Mouse (Mus musculus): ENCODE measurements around the gene Gpc5. TPM values are rescaled to one million over a fixed set of nuclear protein-coding genes. Genes with fewer than 3 reads are reported as not detected.

Gene Gpc5
- polyA plus RNA-seq, 1 experiment from 2014 or later, result 1.5 TPM

GRCm38 (mm10) chr14:116494285-116494850 is 1402.4 kb downstream of the Gpc5 start:
- Histone ChIP-seq H3K4me3 (no peak overlapping the region), H3K27me3 (no peaks in the 10 kb centered on the region), H3K4me2 (no peak overlapping the region), H3K9me3 (no peaks in the 10 kb centered on the region), H3K4me1 (no peaks in the 10 kb centered on the region), H3K27ac (no peak overlapping the region), H3K9ac (no peak overlapping the region), H3K36me3 (no peaks in the 10 kb centered on the region)
- WGBS, result 27% methylated on average over 1 of the region's 1 CpGs
- no peak for ATAC-seq (ENCODE audit: insufficient number of reproducible peaks, low FRiP score, low TSS enrichment, low read depth)

GRCm38 (mm10) chr14:116538216-116538615 is 1446.2 kb downstream of the Gpc5 start:
- Histone ChIP-seq H3K4me1 (no peaks in the 10 kb centered on the region), H3K27me3 (no peaks in the 10 kb centered on the region), H3K27ac (no peak overlapping the region), H3K9me3 (no peaks in the 10 kb centered on the region), H3K4me2 (no peak overlapping the region), H3K36me3 (no peaks in the 10 kb centered on the region), H3K9ac (no peak overlapping the region), H3K4me3 (no peak overlapping the region)
- 85% methylated on average over 3 of the region's 3 CpGs for WGBS
- ATAC-seq (ENCODE audit: insufficient number of reproducible peaks, low FRiP score, low TSS enrichment, low read depth), result no peak

DNA sequence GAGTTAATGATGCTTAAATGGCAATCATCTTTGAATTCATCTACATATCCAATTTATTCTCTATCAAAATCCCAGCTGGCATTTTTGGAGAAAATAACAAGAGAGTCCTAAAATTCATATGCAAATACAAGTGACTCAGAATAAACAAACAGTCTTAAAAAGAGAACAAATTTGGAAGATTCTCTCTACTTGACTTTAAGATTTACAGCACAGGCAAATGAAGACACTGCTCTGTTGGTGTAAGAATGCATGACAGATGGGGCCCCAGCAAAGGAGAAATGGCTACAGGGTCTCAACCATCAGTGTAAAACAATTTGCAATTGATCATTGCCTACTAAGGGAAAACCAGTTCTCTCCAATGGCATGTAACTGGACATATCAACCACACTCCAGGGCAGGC is 1451.7 kb downstream of the Gpc5 start:
- Histone ChIP-seq H3K36me3 (no peaks in the 10 kb centered on the region), H3K9ac (no peak overlapping the region), H3K4me2 (no peak overlapping the region), H3K4me1 (no peaks in the 10 kb centered on the region), H3K27me3 (no peaks in the 10 kb centered on the region), H3K9me3 (no peaks in the 10 kb centered on the region), H3K4me3 (no peak overlapping the region), H3K27ac (no peak overlapping the region)
- ATAC-seq (ENCODE audit: insufficient number of reproducible peaks, low FRiP score, low TSS enrichment, low read depth), result no peak

GRCm38 (mm10) chr14:116551401-116551800 is 1459.4 kb downstream of the Gpc5 start:
- no peak overlapping the region for H3K27ac ChIP-seq
- H3K9me3 ChIP-seq, result no peaks in the 10 kb centered on the region
- no peak for ATAC-seq (ENCODE audit: insufficient number of reproducible peaks, low FRiP score, low TSS enrichment, low read depth)
- no peak overlapping the region for H3K4me3 ChIP-seq
- no peak overlapping the region for H3K9ac ChIP-seq
- H3K4me1 ChIP-seq, result no peaks in the 10 kb centered on the region
- no peak overlapping the region for H3K4me2 ChIP-seq
- no peaks in the 10 kb centered on the region for H3K36me3 ChIP-seq
- no peaks in the 10 kb centered on the region for H3K27me3 ChIP-seq
- 66% methylated on average over 5 of the region's 5 CpGs for WGBS

GRCm38 (mm10) chr14:116553316-116553715 is 1461.3 kb downstream of the Gpc5 start:
- H3K4me2 ChIP-seq, result no peak overlapping the region
- no peaks in the 10 kb centered on the region for H3K9me3 ChIP-seq
- H3K4me3 ChIP-seq, result no peak overlapping the region
- H3K27ac ChIP-seq, result no peak overlapping the region
- 61% methylated on average over 7 of the region's 7 CpGs for WGBS
- ATAC-seq (ENCODE audit: insufficient number of reproducible peaks, low FRiP score, low TSS enrichment, low read depth), result no peak
- no peaks in the 10 kb centered on the region for H3K36me3 ChIP-seq
- no peak overlapping the region for H3K9ac ChIP-seq
- no peaks in the 10 kb centered on the region for H3K27me3 ChIP-seq
- no peaks in the 10 kb centered on the region for H3K4me1 ChIP-seq

- no peak overlapping the region for H3K4me2 ChIP-seq
- H3K27ac ChIP-seq, result no peak overlapping the region
- no peaks in the 10 kb centered on the region for H3K36me3 ChIP-seq
- H3K27me3 ChIP-seq, result no peaks in the 10 kb centered on the region
- H3K4me1 ChIP-seq, result no peaks in the 10 kb centered on the region
- no peak overlapping the region for H3K4me3 ChIP-seq
- 53% methylated on average over 9 of the region's 9 CpGs for WGBS
- no peak for ATAC-seq (ENCODE audit: insufficient number of reproducible peaks, low FRiP score, low TSS enrichment, low read depth)
- no peak overlapping the region for H3K9ac ChIP-seq
- no peaks in the 10 kb centered on the region for H3K9me3 ChIP-seq
Observed at GRCm38 (mm10) chr14:116558141-116558800, 1466.3 kb downstream of the Gpc5 start.

GRCm38 (mm10) chr14:116559990-116560389 is 1468.0 kb downstream of the Gpc5 start:
- H3K9ac ChIP-seq, result no peak overlapping the region
- H3K9me3 ChIP-seq, result no peaks in the 10 kb centered on the region
- H3K27me3 ChIP-seq, result no peaks in the 10 kb centered on the region
- no peak overlapping the region for H3K4me3 ChIP-seq
- H3K27ac ChIP-seq, result no peak overlapping the region
- no peak overlapping the region for H3K4me2 ChIP-seq
- WGBS, result 26% methylated on average over 1 of the region's 1 CpGs
- no peaks in the 10 kb centered on the region for H3K36me3 ChIP-seq
- H3K4me1 ChIP-seq, result no peaks in the 10 kb centered on the region
- ATAC-seq (ENCODE audit: insufficient number of reproducible peaks, low FRiP score, low TSS enrichment, low read depth), result no peak

MicroRNAs within 50 kb of the gene (microRNA counts, 519-probe panel; counts per million panel counts)
- microRNA mmu-miR-18a, result 2,434 counts per million, percentile 49 among the panel's probes with 10 or more counts
- microRNA mmu-miR-19a, result 4,189 counts per million, percentile 94 among the panel's probes with 10 or more counts
- microRNA mmu-miR-19b, result 3,740 counts per million, percentile 87 among the panel's probes with 10 or more counts
- 4,394 counts per million, percentile 96 among the panel's probes with 10 or more counts for microRNA mmu-miR-20a+mmu-miR-20b
- 993 counts per million, percentile 4 among the panel's probes with 10 or more counts for microRNA mmu-miR-92a

Small RNA genes within 50 kb of the gene (microRNA-seq; reads per million reads assigned to microRNA genes)
- gene Mir17 (14,959 reads per million, percentile 96 among the genes with 10 or more reads in this experiment), gene Mir18 (3,021 reads per million, percentile 84 among the genes with 10 or more reads in this experiment), gene Mir19a (39.7 reads per million, percentile 38 among the genes with 10 or more reads in this experiment), gene Mir19b-1 (10.8 reads per million, percentile 27 among the genes with 10 or more reads in this experiment), gene Mir20a (4,562 reads per million, percentile 88 among the genes with 10 or more reads in this experiment), gene Mir92-1 (2,493 reads per million, percentile 83 among the genes with 10 or more reads in this experiment)
